Mouse (Mus musculus): Measurements from ENCODE around the gene C8b.

- TF ChIP-seq POLR2A (IDR thresholded peaks at IDR 0.05; ENCODE audit: low read depth, low read length) (no peak), CTCF (IDR thresholded peaks at IDR 0.05; ENCODE audit: extremely low read depth, insufficient read length, insufficient replicate concordance, low read depth, low read length) (no peak)
Measured at GRCm38 (mm10) chr4:104729185-104729584, 36.9 kb upstream of the C8b start.

Data from small intestine, adult 2 months (tissue).